Mouse (Mus musculus): ENCODE results near the gene Thap7. TPM values are rescaled to one million over a fixed set of nuclear protein-coding genes. Genes with fewer than 3 reads are reported as not detected.

Gene Thap7
- polyA plus RNA-seq (2015; fragmentation: Nextera tagmentation; extraction: Ambion mirVana), result 66.3 and 66.5 TPM in 2 replicates

- H3K4me2 ChIP-seq (ENCODE audit: low read length), result peak within 1 kb of the TSS; percentile 85
- H3K9ac ChIP-seq (replicated peaks; ENCODE audit: low read depth, low read length), result peak within 1 kb of the TSS; percentile 83
- no peaks in the 10 kb centered on the region for H3K9me3 ChIP-seq (ENCODE audit: control insufficient read depth, low read length)
- under 1% methylated on average over 67 of the region's 67 CpGs for WGBS
- H3K4me3 ChIP-seq (replicated peaks; ENCODE audit: low read length), result peak within 1 kb of the TSS; percentile 77
- no peaks in the 10 kb centered on the region for H3K27me3 ChIP-seq (replicated peaks; ENCODE audit: control insufficient read depth, insufficient read depth, low read length)
- H3K27ac ChIP-seq (ENCODE audit: low read length), result peak within 1 kb of the TSS; percentile 99
- peak; percentile 98 for ATAC-seq
- peaks cover 15% of the 10 kb centered on the region for H3K36me3 ChIP-seq (ENCODE audit: control insufficient read depth, insufficient read depth)
- H3K4me1 ChIP-seq (replicated peaks; ENCODE audit: control insufficient read depth, insufficient read depth, low read length), result peaks cover 16% of the 10 kb centered on the region
Measured at GRCm38 (mm10) chr16:17530640-17531288, at the start of gene Thap7. Gene Thap7, minus strand, starts transcription at chr16:17531136.

GRCm38 (mm10) chr16:17576825-17577215 is 45.9 kb upstream of the Thap7 start:
- Histone ChIP-seq H3K9me3 (ENCODE audit: control insufficient read depth, low read length) (no peaks in the 10 kb centered on the region), H3K4me3 (replicated peaks; ENCODE audit: low read length) (peak overlapping the region; percentile 74), H3K4me2 (ENCODE audit: low read length) (peak overlapping the region; percentile 81), H3K36me3 (ENCODE audit: control insufficient read depth, insufficient read depth) (no peaks in the 10 kb centered on the region), H3K27me3 (replicated peaks; ENCODE audit: control insufficient read depth, insufficient read depth, low read length) (no peaks in the 10 kb centered on the region; the same call in 1 of the 2 replicates), H3K27ac (ENCODE audit: low read length) (no peak overlapping the region), H3K9ac (replicated peaks; ENCODE audit: low read depth, low read length) (peak overlapping the region; percentile 84), H3K4me1 (replicated peaks; ENCODE audit: control insufficient read depth, insufficient read depth, low read length) (peaks cover 15% of the 10 kb centered on the region)
- ATAC-seq, result 0 out of 2 replicates have a peak, but pooled peaks have one; percentile 9
- WGBS, result 15% methylated on average over 8 of the region's 8 CpGs

GRCm38 (mm10) chr16:17575870-17576824 is 45.2 kb upstream of the Thap7 start:
- ATAC-seq, result peak; percentile 94
- H3K4me1 ChIP-seq (replicated peaks; ENCODE audit: control insufficient read depth, insufficient read depth, low read length), result peaks cover 15% of the 10 kb centered on the region
- H3K9me3 ChIP-seq (ENCODE audit: control insufficient read depth, low read length), result no peaks in the 10 kb centered on the region
- H3K4me2 ChIP-seq (ENCODE audit: low read length), result peak overlapping the region; percentile 81
- WGBS, result 12% methylated on average over 45 of the region's 45 CpGs
- no peak overlapping the region; the same call in 1 of the 2 replicates for H3K27ac ChIP-seq (ENCODE audit: low read length)
- no peaks in the 10 kb centered on the region for H3K36me3 ChIP-seq (ENCODE audit: control insufficient read depth, insufficient read depth)
- peak overlapping the region; percentile 84 for H3K9ac ChIP-seq (replicated peaks; ENCODE audit: low read depth, low read length)
- peak overlapping the region; percentile 74 for H3K4me3 ChIP-seq (replicated peaks; ENCODE audit: low read length)
- H3K27me3 ChIP-seq (replicated peaks; ENCODE audit: control insufficient read depth, insufficient read depth, low read length), result no peaks in the 10 kb centered on the region; the same call in 1 of the 2 replicates

GRCm38 (mm10) chr16:17566186-17566585 is 35.2 kb upstream of the Thap7 start:
- H3K36me3 ChIP-seq (ENCODE audit: control insufficient read depth, insufficient read depth), result no peaks in the 10 kb centered on the region
- no peaks in the 10 kb centered on the region for H3K9me3 ChIP-seq (ENCODE audit: control insufficient read depth, low read length)
- no peak overlapping the region for H3K9ac ChIP-seq (replicated peaks; ENCODE audit: low read depth, low read length)
- H3K4me2 ChIP-seq (ENCODE audit: low read length), result no peak overlapping the region
- H3K27me3 ChIP-seq (replicated peaks; ENCODE audit: control insufficient read depth, insufficient read depth, low read length), result no peaks in the 10 kb centered on the region
- H3K4me3 ChIP-seq (replicated peaks; ENCODE audit: low read length), result no peak overlapping the region
- ATAC-seq, result no peak
- H3K27ac ChIP-seq (ENCODE audit: low read length), result no peak overlapping the region
- WGBS, result 26% methylated on average over 4 of the region's 4 CpGs
- H3K4me1 ChIP-seq (replicated peaks; ENCODE audit: control insufficient read depth, insufficient read depth, low read length), result peaks cover 9% of the 10 kb centered on the region

GRCm38 (mm10) chr16:17564771-17565170 is 33.8 kb upstream of the Thap7 start:
- Histone ChIP-seq H3K4me2 (ENCODE audit: low read length) (no peak overlapping the region), H3K9ac (replicated peaks; ENCODE audit: low read depth, low read length) (no peak overlapping the region), H3K27me3 (replicated peaks; ENCODE audit: control insufficient read depth, insufficient read depth, low read length) (no peaks in the 10 kb centered on the region), H3K36me3 (ENCODE audit: control insufficient read depth, insufficient read depth) (no peaks in the 10 kb centered on the region), H3K4me3 (replicated peaks; ENCODE audit: low read length) (no peak overlapping the region), H3K9me3 (ENCODE audit: control insufficient read depth, low read length) (no peaks in the 10 kb centered on the region), H3K27ac (ENCODE audit: low read length) (no peak overlapping the region), H3K4me1 (replicated peaks; ENCODE audit: control insufficient read depth, insufficient read depth, low read length) (peaks cover 13% of the 10 kb centered on the region)
- no peak for ATAC-seq
- 76% methylated on average over 3 of the region's 3 CpGs for WGBS

- ATAC-seq, result no peak
- no peaks in the 10 kb centered on the region for H3K9me3 ChIP-seq (ENCODE audit: control insufficient read depth, low read length)
- no peak overlapping the region for H3K4me3 ChIP-seq (replicated peaks; ENCODE audit: low read length)
- no peak overlapping the region for H3K27ac ChIP-seq (ENCODE audit: low read length)
- H3K9ac ChIP-seq (replicated peaks; ENCODE audit: low read depth, low read length), result no peak overlapping the region
- 81% methylated on average over 2 of the region's 2 CpGs for WGBS
- H3K4me1 ChIP-seq (replicated peaks; ENCODE audit: control insufficient read depth, insufficient read depth, low read length), result peaks cover 13% of the 10 kb centered on the region
- H3K36me3 ChIP-seq (ENCODE audit: control insufficient read depth, insufficient read depth), result no peaks in the 10 kb centered on the region
- H3K4me2 ChIP-seq (ENCODE audit: low read length), result no peak overlapping the region
- no peaks in the 10 kb centered on the region for H3K27me3 ChIP-seq (replicated peaks; ENCODE audit: control insufficient read depth, insufficient read depth, low read length)
Measured at GRCm38 (mm10) chr16:17564221-17564620, 33.3 kb upstream of the Thap7 start.

GRCm38 (mm10) chr16:17563580-17563979 is 32.6 kb upstream of the Thap7 start:
- H3K9me3 ChIP-seq (ENCODE audit: control insufficient read depth, low read length), result no peaks in the 10 kb centered on the region
- H3K36me3 ChIP-seq (ENCODE audit: control insufficient read depth, insufficient read depth), result no peaks in the 10 kb centered on the region
- H3K27ac ChIP-seq (ENCODE audit: low read length), result no peak overlapping the region
- H3K27me3 ChIP-seq (replicated peaks; ENCODE audit: control insufficient read depth, insufficient read depth, low read length), result no peaks in the 10 kb centered on the region
- peaks cover 13% of the 10 kb centered on the region for H3K4me1 ChIP-seq (replicated peaks; ENCODE audit: control insufficient read depth, insufficient read depth, low read length)
- WGBS, result 15% methylated on average over 1 of the region's 1 CpGs
- no peak overlapping the region for H3K4me3 ChIP-seq (replicated peaks; ENCODE audit: low read length)
- no peak overlapping the region for H3K4me2 ChIP-seq (ENCODE audit: low read length)
- no peak for ATAC-seq
- no peak overlapping the region for H3K9ac ChIP-seq (replicated peaks; ENCODE audit: low read depth, low read length)

GRCm38 (mm10) chr16:17561751-17562208 is 30.8 kb upstream of the Thap7 start, which contains the start of gene P2rx6:
Gene P2rx6, plus strand, starts transcription at chr16:17561885.
- peak within 1 kb of the TSS; percentile 41 for H3K27ac ChIP-seq (ENCODE audit: low read length)
- peaks cover 13% of the 10 kb centered on the region for H3K4me1 ChIP-seq (replicated peaks; ENCODE audit: control insufficient read depth, insufficient read depth, low read length)
- 2% methylated on average over 10 of the region's 10 CpGs for WGBS
- H3K9me3 ChIP-seq (ENCODE audit: control insufficient read depth, low read length), result no peaks in the 10 kb centered on the region
- peak within 1 kb of the TSS; percentile 44 for H3K4me2 ChIP-seq (ENCODE audit: low read length)
- H3K27me3 ChIP-seq (replicated peaks; ENCODE audit: control insufficient read depth, insufficient read depth, low read length), result no peaks in the 10 kb centered on the region
- peak; percentile 57 for ATAC-seq
- no peak within 1 kb of the TSS for H3K9ac ChIP-seq (replicated peaks; ENCODE audit: low read depth, low read length)
- peak within 1 kb of the TSS; percentile 9 for H3K4me3 ChIP-seq (replicated peaks; ENCODE audit: low read length)
- H3K36me3 ChIP-seq (ENCODE audit: control insufficient read depth, insufficient read depth), result no peaks in the 10 kb centered on the region

Measured in forebrain, embryonic 16.5 days (tissue).